Mouse (Mus musculus) spleen, adult 18-20 months (tissue): ENCODE measurements around the gene Hist1h2be.

Experiments
- DNase-seq, 2 experiments: peaks; one replicate each; pipeline ENCODE4 v3.0.0; 2022; ENCODE audit warnings: mixed read lengths in 2 of 2

Hist1h2be gene

GRCm38 (mm10) chr13:23620733-23621531, at the start of gene Hist1h2be:
Gene Hist1h2be (minus strand): TSS chr13:23621124.
- peak; percentile 19 to 52 for DNase-seq

GRCm38 (mm10) chr13:23662536-23662935, 41.6 kb upstream of the Hist1h2be start:
- DNase-seq: no peak

GRCm38 (mm10) chr13:23659636-23660366, 38.9 kb upstream of the Hist1h2be start:
- DNase-seq: no peak

GRCm38 (mm10) chr13:23630653-23631052, 9.7 kb upstream of the Hist1h2be start:
- no peak for DNase-seq

DNA sequence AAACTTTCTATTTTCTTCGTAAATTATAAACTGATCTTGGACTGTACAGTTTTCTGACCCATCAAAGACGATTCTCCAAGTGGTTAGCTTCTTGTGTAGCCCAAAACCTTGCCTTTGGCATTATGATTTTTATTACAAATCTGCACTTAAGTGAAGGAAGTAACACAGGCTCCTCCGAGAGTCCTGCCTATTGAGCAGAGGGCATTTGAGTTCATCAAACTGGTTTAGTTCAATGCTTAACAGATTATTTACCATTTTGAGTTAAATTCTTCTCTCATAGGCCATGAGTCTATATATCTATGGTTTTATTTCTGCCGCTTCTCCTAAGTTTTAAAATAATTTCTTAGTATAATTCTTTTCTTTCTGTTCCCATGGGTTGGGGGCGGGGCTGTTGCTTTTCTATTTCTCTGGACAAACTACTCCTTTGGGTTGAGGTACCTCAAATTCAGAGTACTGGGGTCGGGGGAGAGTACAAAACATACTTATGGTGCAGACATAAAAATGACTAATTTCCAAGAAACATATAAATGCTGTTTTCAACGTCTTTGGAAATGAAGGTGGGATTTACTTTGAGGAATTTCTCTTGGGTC, 2.0 kb upstream of the Hist1h2be start:
- peak in 1 of 2 experiments; percentile 19 for DNase-seq

DNA sequence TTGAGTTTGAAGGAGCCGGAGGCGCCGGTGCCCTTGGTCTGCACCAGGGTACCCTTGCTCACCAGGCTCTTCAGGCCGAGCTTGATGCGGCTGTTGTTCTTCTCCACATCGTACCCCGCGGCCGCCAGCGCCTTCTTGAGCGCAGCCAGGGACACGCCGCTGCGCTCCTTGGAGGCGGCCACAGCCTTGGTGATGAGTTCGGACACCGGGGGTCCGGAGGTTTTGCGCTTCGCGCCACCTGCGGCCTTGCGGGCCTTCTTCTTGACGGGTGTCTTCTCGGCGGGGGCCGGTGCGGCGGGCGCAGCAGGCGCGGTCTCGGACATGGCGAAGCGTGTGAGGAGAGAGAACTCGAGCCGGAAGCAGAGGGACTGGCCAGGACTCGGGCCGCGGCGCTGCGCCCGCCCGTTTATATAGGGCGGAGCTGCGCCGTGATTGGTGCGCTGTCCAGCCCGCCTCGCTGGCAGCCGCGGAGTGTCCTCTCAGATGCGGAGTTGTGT, 1.3 kb upstream of the Hist1h2be start, which contains the start of gene Hist1h1e:
Gene Hist1h1e, minus strand, starts transcription at position 384 of the 497 bp plus-strand sequence.
- peak; percentile 81 to 84 for DNase-seq

DNA sequence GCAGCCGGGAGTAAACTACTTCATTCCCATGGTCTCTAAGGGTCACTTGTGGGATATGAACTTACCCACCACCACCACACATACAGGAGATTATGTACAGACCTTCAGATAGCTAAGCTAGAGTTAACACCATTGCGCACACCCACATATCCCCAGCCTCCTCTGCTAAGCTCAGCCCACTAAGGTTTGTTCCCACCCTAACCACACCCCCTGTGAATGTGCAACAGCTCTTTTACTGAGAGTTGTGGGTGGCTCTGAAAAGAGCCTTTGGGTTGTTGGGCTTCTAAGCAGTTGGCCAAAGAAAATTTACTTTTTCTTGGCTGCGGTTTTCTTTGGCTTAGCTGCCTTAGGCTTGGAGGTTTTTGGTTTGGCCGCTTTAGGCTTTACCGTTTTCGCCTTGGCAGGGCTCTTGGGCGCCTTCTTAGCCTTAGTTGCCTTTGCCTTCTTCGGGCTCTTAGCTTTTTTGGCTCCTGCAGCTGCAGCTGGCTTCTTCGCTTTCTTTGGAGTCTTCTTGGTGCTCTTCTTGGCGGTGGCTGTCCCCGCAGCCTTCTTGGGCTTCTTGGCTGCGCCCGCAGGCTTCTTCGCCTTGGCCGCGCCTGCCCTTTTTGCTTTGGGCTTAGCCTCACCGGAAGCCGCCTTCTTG, 729 bp upstream of the Hist1h2be start:
- peak; percentile 57 to 60 for DNase-seq

GRCm38 (mm10) chr13:23620056-23620732, 730 bp downstream of the Hist1h2be start:
- DNase-seq: no peak

DNA sequence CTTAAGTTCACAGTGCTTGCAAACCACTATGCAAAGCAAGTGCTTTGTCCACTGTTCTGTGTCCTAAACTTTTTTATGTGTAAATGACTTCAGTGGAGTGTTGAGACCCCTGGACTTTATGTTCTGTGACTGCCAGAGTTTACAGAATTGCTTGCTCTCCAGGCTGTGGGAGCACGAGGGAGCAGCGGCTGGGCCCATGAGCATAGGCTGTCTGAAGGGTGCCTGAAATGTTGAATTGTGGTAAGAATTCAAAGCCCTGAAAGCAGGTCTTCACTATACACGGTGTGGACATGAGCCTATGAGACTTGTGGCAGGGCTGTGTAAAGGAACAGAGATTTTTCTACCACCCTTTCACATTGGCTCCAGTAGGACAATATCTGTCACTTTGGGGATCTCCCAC, 9.3 kb downstream of the Hist1h2be start:
- no peak for DNase-seq

- DNase-seq: no peak
Observed at GRCm38 (mm10) chr13:23610393-23610792, 10.5 kb downstream of the Hist1h2be start.

GRCm38 (mm10) chr13:23609844-23610243, 11.1 kb downstream of the Hist1h2be start:
- DNase-seq: no peak

GRCm38 (mm10) chr13:23609209-23609608, 11.7 kb downstream of the Hist1h2be start:
- no peak for DNase-seq

- DNase-seq: no peak
Observed at GRCm38 (mm10) chr13:23605052-23605451, 15.9 kb downstream of the Hist1h2be start.

- DNase-seq: no peak
Observed at GRCm38 (mm10) chr13:23604452-23604851, 16.5 kb downstream of the Hist1h2be start.

DNA sequence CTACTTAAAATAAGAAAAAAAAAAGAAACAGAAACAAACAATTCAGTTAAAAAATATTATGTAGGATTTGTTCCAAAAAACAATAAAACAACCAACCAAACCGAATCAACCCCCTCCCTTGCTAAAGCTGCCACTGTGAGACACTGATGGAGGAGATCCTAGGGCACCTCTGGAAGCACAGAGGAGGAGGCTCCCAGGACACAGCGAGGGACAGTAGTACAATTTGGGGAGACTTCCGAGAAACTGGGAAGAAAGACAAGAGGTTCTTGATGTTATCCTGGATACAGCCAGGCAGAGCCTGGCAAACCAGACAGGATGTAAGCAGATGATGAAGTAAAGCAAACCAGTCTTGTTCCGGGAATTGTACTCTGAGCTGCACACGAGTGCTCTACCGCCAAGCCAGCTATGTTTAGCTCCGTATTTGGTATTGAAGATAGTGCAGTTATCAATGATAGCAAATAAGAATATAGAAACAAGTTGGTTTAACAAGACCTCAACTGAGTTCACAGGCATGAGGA, 17.7 kb downstream of the Hist1h2be start:
- DNase-seq: no peak

GRCm38 (mm10) chr13:23597957-23598356, 23.0 kb downstream of the Hist1h2be start:
- DNase-seq: peak; percentile 57 to 82

GRCm38 (mm10) chr13:23595622-23596372, 25.1 kb downstream of the Hist1h2be start:
- no peak for DNase-seq

GRCm38 (mm10) chr13:23595185-23595584, 25.7 kb downstream of the Hist1h2be start:
- DNase-seq: no peak

GRCm38 (mm10) chr13:23593051-23593770, 27.7 kb downstream of the Hist1h2be start:
- DNase-seq: no peak

DNA sequence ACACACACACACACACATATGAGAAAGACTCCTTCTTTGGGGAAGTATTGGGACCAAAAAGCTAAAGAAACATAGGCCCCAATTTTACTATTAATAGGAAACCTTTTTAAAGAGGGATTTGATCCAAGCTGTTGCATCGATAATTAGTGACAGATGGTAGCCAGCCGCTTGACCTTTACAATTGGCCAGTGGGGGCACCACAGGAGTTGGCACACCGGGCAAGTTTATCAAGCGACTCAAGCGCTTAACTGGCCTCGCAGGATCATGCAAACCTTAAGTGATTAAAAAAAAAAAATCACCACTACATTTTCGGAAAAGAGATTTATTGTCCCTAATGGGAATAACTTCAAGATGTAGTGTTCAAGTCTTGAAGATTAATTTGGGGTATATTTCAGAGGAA, 28.3 kb downstream of the Hist1h2be start:
- DNase-seq: no peak
